Mouse (Mus musculus) ES-E14 (cell line): ENCODE measurements at regions not wholly inside any gene's neighbourhood (a gene's known extent, or its start where the extent isn't known, plus 50 kb on each side); places are given as distances from the start of the nearest gene placed in this dataset.

Experiments
- ZC3H11A ChIP-seq: IDR thresholded peaks from 2 replicates; pipeline ENCODE4 v1.6.1; 2012; ENCODE audit warnings: low read depth, mild to moderate bottlenecking, inconsistent platforms, low read length, borderline replicate concordance
- ZNF384 ChIP-seq: IDR thresholded peaks from 2 replicates; pipeline ENCODE4 v1.6.1; 2012; ENCODE audit warnings: low read depth, low read length, inconsistent platforms

- TF ChIP-seq ZC3H11A (no peak), ZNF384 (no peak)
Observed at GRCm38 (mm10) chr2:174942221-174942620, 67.8 kb upstream of the Gm14444 start.
